Mouse (Mus musculus): ENCODE results near the gene Atpif1. TPM values are rescaled to one million over a fixed set of nuclear protein-coding genes. Genes with fewer than 3 reads are reported as not detected.
"Not testable (repeated sequence)": the region's sequence is repeated elsewhere in the genome, so short reads cannot be mapped to it uniquely, and the experiment has no call there.

The Atpif1 gene
- polyA plus RNA-seq (2012; ENCODE audit: insufficient read depth, low replicate concordance) = 55.6 and 352 TPM in 2 replicates

DNA sequence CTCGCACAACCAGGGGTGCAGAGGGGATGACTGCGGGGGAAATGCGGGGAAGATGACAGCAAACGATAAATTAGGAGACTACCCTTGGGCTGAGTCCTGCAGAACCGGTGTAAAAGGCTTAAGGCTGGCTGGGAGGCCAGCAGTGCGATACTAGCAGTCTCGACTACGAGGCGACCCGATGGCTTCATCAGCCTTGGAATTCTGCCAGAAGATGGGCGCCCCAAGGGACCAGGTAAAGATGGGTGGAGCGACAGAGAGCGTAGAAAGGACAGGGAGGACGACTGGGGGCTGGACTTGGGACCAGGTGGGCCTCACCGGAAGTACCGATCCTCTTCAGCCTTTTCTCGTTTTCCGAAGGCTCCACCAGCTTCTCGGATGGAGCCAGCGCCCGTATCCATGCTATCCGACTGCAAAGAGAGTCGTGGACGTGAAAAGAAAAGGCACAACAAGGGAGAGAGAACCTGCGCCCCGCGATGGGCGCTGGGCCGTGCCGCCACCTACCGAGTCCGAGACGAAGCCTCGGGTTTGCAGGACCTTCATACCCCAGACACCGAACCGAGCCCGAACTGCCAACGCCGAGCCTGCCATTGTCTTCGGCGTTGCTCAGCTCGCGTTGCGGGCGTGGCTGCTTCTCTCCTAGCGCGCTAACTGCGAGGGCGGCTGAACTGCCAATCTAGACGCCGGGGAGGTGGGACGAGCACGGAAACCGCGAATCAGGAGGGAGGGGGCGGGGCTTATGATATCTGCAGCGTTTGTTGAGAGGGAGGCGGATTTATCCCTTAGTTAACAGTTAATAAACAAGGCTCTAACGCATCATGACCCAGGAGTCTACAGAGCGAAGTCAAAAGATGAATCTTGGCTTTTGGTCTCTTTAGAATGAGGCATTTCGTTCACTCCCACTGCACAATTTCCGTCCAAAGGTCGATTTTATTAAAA is at the start of gene Atpif1:
Gene Atpif1 (minus strand): TSS at position 679 of the 936 bp plus-strand sequence.
- H3K4me1 ChIP-seq = peaks cover 79% of the 10 kb centered on the region
- peak within 1 kb of the TSS; percentile 96 for H3K4me3 ChIP-seq (replicated peaks)
- no peaks in the 10 kb centered on the region for H3K27me3 ChIP-seq (replicated peaks)
- no peak for TF ChIP-seq FLI1 (IDR thresholded peaks at IDR 0.05; ENCODE audit: low read length)
- no peak for TF ChIP-seq GATA1 (IDR thresholded peaks at IDR 0.05; ENCODE audit: borderline replicate concordance, low read length)
- no peaks in the 10 kb centered on the region for H3K9me3 ChIP-seq
- peaks cover 41% of the 10 kb centered on the region for H3K36me3 ChIP-seq (replicated peaks; ENCODE audit: low read length)

DNA sequence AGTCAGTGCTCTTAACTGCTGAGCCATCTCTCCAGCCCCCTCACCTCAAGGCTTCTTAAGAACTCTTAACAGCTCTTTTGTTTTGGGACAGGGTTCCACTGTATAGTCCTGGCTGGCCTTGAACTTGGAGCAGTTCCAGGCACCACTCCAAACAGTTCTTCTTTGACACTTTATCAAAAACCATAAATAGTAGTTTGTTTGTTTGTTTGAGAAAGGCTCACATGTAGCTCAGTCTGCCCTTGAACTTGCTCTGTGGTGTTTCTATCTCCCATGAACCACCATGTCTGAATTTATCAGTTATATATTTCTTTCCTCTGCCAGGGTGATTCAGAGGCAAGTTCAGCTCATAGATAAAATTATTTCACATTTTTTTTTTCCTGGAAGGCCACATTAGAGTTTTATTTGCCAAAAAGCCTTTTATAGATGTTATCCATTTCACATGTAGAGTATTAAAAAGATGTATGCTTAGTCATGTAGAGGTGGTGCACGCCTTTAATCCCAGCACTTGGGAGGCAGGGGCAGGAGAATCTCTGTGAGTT is 41.4 kb upstream of the Atpif1 start:
- TF ChIP-seq FLI1 (IDR thresholded peaks at IDR 0.05; ENCODE audit: low read length) = no peak
- no peak for TF ChIP-seq GATA1 (IDR thresholded peaks at IDR 0.05; ENCODE audit: borderline replicate concordance, low read length)
- H3K4me1 ChIP-seq = peaks cover 17% of the 10 kb centered on the region
- peaks cover 9% of the 10 kb centered on the region for H3K27me3 ChIP-seq (replicated peaks)
- peaks cover 8% of the 10 kb centered on the region for H3K36me3 ChIP-seq (replicated peaks; ENCODE audit: low read length)
- H3K4me3 ChIP-seq (replicated peaks) = no peak overlapping the region
- peaks cover 9% of the 10 kb centered on the region for H3K9me3 ChIP-seq

DNA sequence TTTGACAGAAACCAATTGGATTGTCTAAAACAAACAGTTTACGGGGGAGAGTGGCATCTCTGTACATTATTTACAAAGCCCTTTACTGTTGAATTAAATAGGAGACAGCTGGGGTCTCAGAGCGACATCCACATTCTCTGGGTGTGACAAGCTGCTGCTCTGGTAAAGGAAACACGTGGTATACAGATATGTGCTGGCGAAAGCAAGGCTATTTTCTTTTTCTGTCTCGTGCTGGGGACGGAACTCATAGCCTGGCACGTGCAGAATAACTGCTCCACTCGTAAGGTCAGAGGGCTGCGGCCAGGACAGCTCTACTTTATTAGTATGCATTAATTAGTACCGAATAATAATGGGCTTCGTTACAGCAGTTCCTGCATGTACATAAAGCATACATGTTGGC is 39.9 kb upstream of the Atpif1 start:
- Histone ChIP-seq H3K36me3 (replicated peaks; ENCODE audit: low read length) (peaks cover 6% of the 10 kb centered on the region), H3K4me3 (replicated peaks) (peak overlapping the region; percentile 78), H3K4me1 (peaks cover 14% of the 10 kb centered on the region), H3K9me3 (peaks cover 11% of the 10 kb centered on the region), H3K27me3 (replicated peaks) (peaks cover 3% of the 10 kb centered on the region)
- TF ChIP-seq FLI1 (IDR thresholded peaks at IDR 0.05; ENCODE audit: low read length) = no peak
- no peak for TF ChIP-seq GATA1 (IDR thresholded peaks at IDR 0.05; ENCODE audit: borderline replicate concordance, low read length)

DNA sequence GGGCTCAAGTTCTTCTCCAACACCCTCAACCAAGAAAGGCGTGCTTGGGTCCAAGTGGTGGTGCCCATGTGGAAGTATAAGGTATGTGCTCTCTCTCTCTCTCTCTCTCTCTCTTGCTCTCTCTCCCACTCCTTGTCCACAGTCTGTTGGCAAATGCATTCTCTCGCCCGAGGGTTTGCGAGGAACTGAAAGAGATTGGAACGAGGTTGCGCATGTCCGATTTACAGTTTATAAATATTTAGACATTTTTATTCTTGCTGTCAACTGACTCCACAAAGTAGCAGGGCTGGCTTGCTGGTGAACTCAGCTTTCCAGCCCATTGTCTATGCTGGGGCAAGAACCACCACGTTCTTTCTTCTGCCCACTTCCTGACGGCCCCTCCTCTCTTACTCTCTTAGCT is 37.7 kb upstream of the Atpif1 start:
- H3K36me3 ChIP-seq (replicated peaks; ENCODE audit: low read length) = peaks cover 6% of the 10 kb centered on the region
- H3K27me3 ChIP-seq (replicated peaks) = peaks cover 12% of the 10 kb centered on the region
- no peak for TF ChIP-seq FLI1 (IDR thresholded peaks at IDR 0.05; ENCODE audit: low read length)
- TF ChIP-seq GATA1 (IDR thresholded peaks at IDR 0.05; ENCODE audit: borderline replicate concordance, low read length) = no peak
- H3K4me3 ChIP-seq (replicated peaks) = no peak overlapping the region
- peaks cover 20% of the 10 kb centered on the region for H3K4me1 ChIP-seq
- peaks cover 8% of the 10 kb centered on the region; the same call in 1 of the 2 replicates for H3K9me3 ChIP-seq

DNA sequence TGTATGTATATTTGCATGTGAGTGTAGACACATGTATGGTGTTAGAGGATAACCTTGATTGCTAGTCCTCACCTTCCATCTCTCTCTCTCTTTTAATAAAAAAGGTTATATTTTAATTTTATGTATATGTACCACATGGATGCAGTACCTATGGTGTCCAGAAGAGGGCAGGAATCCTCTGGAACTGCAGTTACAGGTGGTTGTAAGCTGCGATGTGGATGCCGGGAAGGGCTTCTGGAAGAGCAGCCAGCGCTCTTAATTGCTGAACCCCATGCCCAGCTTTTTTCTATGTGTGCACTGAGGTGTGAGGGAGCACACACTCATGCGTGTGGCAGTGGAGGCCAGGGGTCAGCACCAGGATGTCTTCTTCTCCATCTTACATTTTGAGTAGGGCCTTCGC is 35.7 kb upstream of the Atpif1 start:
- Histone ChIP-seq H3K4me3 (replicated peaks) (no peak overlapping the region), H3K9me3 (peaks cover 8% of the 10 kb centered on the region; the same call in 1 of the 2 replicates), H3K4me1 (peaks cover 39% of the 10 kb centered on the region), H3K27me3 (replicated peaks) (peaks cover 29% of the 10 kb centered on the region), H3K36me3 (replicated peaks; ENCODE audit: low read length) (peaks cover 6% of the 10 kb centered on the region)
- TF ChIP-seq GATA1 (IDR thresholded peaks at IDR 0.05; ENCODE audit: borderline replicate concordance, low read length) (no peak), FLI1 (IDR thresholded peaks at IDR 0.05; ENCODE audit: low read length) (no peak)

DNA sequence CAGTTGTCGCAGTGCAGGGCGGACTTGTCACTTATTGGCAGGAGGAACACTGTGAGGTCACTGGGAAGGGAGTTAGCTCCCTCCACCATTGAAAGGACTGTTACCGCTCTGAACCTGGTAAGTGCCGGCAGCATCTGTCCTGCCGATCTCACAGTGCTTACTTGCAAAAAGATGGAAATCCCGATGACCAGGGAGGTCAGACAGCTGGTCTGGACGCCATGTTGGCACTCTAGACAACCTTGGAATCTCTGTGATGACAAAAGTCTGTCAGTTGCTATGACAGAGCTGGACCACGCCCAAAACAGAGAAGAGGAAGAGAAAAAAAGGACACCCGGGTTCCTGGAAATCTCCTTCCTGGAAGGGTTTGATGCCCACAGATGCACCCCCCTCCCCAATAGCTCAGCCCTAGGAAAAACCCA is 33.9 kb upstream of the Atpif1 start:
- H3K27me3 ChIP-seq (replicated peaks) = peaks cover 41% of the 10 kb centered on the region
- peaks cover 43% of the 10 kb centered on the region for H3K4me1 ChIP-seq
- H3K9me3 ChIP-seq = peaks cover 8% of the 10 kb centered on the region; the same call in 1 of the 2 replicates
- peak overlapping the region; percentile 47 for H3K4me3 ChIP-seq (replicated peaks)
- no peak for TF ChIP-seq GATA1 (IDR thresholded peaks at IDR 0.05; ENCODE audit: borderline replicate concordance, low read length)
- TF ChIP-seq FLI1 (IDR thresholded peaks at IDR 0.05; ENCODE audit: low read length) = no peak
- peaks cover 6% of the 10 kb centered on the region for H3K36me3 ChIP-seq (replicated peaks; ENCODE audit: low read length)

DNA sequence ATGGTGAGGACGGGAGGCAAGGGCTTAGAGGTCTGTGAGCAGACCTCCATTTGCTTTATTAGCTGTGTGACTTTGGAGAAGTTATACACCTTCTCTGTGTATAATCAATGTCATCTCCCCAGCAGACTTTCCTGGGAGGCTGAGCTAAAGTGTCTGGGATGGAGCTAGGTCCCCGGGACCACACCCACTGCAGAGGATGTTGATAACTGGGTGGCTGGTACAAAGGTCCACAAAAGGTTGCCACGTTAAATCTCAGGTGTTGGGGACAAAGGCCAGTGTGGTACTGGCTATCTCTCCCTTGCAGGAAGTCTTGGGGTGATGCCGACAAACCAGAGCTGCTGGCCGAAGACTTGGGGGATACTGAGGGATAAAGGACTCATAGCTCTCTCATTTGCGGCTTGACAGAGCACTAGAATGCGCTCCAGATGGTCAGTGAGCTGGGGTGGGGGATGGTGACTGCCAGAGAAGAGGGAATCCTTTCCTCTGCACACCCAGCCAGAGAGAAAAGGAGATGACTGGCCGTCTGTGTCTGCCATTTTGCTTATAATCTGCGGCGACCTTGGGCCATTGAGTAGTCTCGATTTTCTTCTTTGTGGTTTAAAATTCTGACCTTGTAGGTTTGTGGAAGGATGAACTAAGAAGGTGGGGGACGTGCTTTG is 31.8 kb upstream of the Atpif1 start:
- TF ChIP-seq FLI1 (IDR thresholded peaks at IDR 0.05; ENCODE audit: low read length) (no peak), GATA1 (IDR thresholded peaks at IDR 0.05; ENCODE audit: borderline replicate concordance, low read length) (no peak)
- Histone ChIP-seq H3K4me3 (replicated peaks) (peak overlapping the region; percentile 87), H3K4me1 (peaks cover 45% of the 10 kb centered on the region), H3K9me3 (peaks cover 8% of the 10 kb centered on the region; the same call in 1 of the 2 replicates), H3K36me3 (replicated peaks; ENCODE audit: low read length) (peaks cover 6% of the 10 kb centered on the region), H3K27me3 (replicated peaks) (peaks cover 46% of the 10 kb centered on the region)

DNA sequence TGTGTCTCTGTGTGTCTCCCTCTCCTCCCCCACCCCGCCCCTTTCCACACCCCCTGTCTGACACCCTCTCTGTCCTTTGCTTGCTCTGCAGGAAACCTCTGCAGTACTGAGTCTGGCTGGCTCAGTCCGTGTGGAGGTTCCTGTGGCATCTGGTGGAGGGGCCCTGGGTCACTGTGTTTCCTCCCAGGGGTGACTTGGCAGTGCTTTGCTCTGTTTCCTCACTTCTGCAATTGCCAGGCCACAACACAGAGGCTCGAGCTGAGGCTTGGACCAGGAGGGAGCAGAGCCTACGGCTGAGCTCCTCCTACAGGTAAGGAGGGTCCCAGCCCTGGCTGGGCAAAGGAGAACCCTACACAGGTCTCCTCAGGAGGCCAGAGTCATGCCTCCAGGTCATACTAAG is 30.5 kb upstream of the Atpif1 start, which contains the start of gene Ptafr:
Gene Ptafr (plus strand): TSS at position 103 of the 400 bp plus-strand sequence.
- Histone ChIP-seq H3K27me3 (replicated peaks) (peaks cover 48% of the 10 kb centered on the region), H3K4me1 (peaks cover 45% of the 10 kb centered on the region), H3K36me3 (replicated peaks; ENCODE audit: low read length) (no peaks in the 10 kb centered on the region), H3K4me3 (replicated peaks) (peak within 1 kb of the TSS; percentile 87), H3K9me3 (no peaks in the 10 kb centered on the region)
- TF ChIP-seq GATA1 (IDR thresholded peaks at IDR 0.05; ENCODE audit: borderline replicate concordance, low read length) (no peak), FLI1 (IDR thresholded peaks at IDR 0.05; ENCODE audit: low read length) (no peak)

DNA sequence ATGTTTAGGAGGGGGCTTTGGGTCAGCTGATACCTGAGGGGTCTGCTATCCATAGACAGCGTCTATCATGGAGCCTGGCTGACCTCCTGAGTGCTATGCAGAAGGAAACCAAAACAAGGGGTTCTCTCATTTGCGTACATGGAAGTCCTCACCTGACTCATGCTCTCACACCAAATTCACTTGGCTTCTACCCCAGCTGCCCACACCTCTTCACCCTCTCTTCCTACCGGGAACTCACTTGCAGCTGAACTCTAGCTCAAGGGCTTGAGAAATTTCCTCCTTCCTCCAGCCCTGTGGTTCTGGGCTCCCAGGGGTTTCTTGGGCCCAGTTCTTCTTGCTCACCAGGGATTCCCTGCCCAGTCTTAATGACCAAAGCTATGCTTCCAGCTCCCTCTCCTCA is 29.8 kb upstream of the Atpif1 start:
- peak overlapping the region; percentile 87 for H3K4me3 ChIP-seq (replicated peaks)

DNA sequence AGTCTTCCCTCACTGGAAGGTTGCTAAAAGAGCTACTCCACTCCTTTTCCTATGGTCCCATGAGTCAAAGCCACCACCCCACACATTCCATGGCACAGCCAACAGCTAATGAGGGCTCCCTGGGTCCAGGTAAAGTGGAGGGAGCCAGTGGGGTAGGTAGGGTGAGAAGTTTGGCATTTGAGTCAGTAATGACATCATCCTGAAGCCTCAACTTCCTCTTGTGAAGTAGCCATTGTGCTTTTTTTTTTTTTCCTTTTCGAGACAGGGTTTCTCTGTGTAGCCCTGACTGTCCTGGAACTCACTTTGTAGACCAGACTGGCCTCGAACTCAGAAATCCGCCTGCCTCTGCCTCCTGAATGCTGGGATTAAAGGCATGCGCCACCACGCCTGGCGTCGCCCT is 22.1 kb upstream of the Atpif1 start:
- peaks cover 27% of the 10 kb centered on the region for H3K4me1 ChIP-seq
- not testable (repeated sequence) for H3K4me3 ChIP-seq (replicated peaks); H3K27me3 ChIP-seq (replicated peaks)

More for the DNA sequence above, 29.8 kb upstream of the Atpif1 start:
- peaks cover 45% of the 10 kb centered on the region for H3K4me1 ChIP-seq
- H3K36me3 ChIP-seq (replicated peaks; ENCODE audit: low read length) = no peaks in the 10 kb centered on the region
- no peaks in the 10 kb centered on the region for H3K9me3 ChIP-seq
- TF ChIP-seq FLI1 (IDR thresholded peaks at IDR 0.05; ENCODE audit: low read length) (no peak), GATA1 (IDR thresholded peaks at IDR 0.05; ENCODE audit: borderline replicate concordance, low read length) (no peak)
- H3K27me3 ChIP-seq (replicated peaks) = peaks cover 48% of the 10 kb centered on the region

More for the DNA sequence above, 22.1 kb upstream of the Atpif1 start:
- H3K9me3 ChIP-seq = not testable (repeated sequence)
- H3K36me3 ChIP-seq (replicated peaks; ENCODE audit: low read length) = peaks cover 50% of the 10 kb centered on the region

All from megakaryocyte, embryonic 14.5 days (primary cell).